Mouse (Mus musculus) midbrain, embryonic 16.5 days (tissue): ENCODE data around the gene Hist1h2ad. TPM values are rescaled to one million over a fixed set of nuclear protein-coding genes. Genes with fewer than 3 reads are reported as not detected.
A peak's percentile ranks its signal among the peaks of the same experiment; 100 is the strongest.
"Not testable (repeated sequence)": the region's sequence is repeated elsewhere in the genome, so short reads cannot be mapped to it uniquely, and the experiment has no call there.

Experiments used
- ATAC-seq: fragments of 200-750 bp; cut with Nextera tagmentation; 2 replicates; pipeline ENCODE4 v1.8.0; 2017; ENCODE audit warnings: moderate TSS enrichment
- H3K27ac ChIP-seq: fragments of 300-500 bp; sonication (generic); 2 replicates; pipeline ENCODE4 v1.5.1; 2014; ENCODE audit warnings: mild to moderate bottlenecking, low read length, mixed read lengths
- H3K27me3 ChIP-seq: fragments of 300-500 bp; sonication (generic); 2 replicates; pipeline ENCODE4 v1.6.1; 2014; ENCODE audit warnings: low read depth, low read length, mixed read lengths; ENCODE audit not compliant: control insufficient read depth, insufficient read depth
- H3K36me3 ChIP-seq: fragments of 300-500 bp; sonication (generic); 2 replicates; pipeline ENCODE4 v1.6.1; 2014; ENCODE audit warnings: mild to moderate bottlenecking, low read length, moderate library complexity, mixed read lengths; ENCODE audit not compliant: control insufficient read depth, insufficient read depth
- H3K4me1 ChIP-seq: fragments of 300-500 bp; sonication (generic); 2 replicates; pipeline ENCODE4 v1.6.1; 2014; ENCODE audit warnings: mild to moderate bottlenecking, low read length, mixed read lengths; ENCODE audit not compliant: control insufficient read depth, insufficient read depth
- H3K4me2 ChIP-seq: fragments of 300-500 bp; sonication (generic); 2 replicates; pipeline ENCODE4 v1.6.1; 2014; ENCODE audit warnings: mild to moderate bottlenecking, low read length, mixed read lengths
- H3K4me3 ChIP-seq: fragments of 300-500 bp; sonication (generic); 2 replicates; pipeline ENCODE4 v1.5.1; 2014; ENCODE audit warnings: low read depth, mild to moderate bottlenecking, low read length, moderate library complexity, mixed read lengths
- H3K9ac ChIP-seq: fragments of 300-500 bp; sonication (generic); 2 replicates; pipeline ENCODE4 v1.6.1; 2014; ENCODE audit warnings: low read depth, low read length, mixed read lengths
- H3K9me3 ChIP-seq: fragments of 300-500 bp; sonication (generic); replicated peaks from 2 replicates; pipeline ENCODE4 v1.6.1; 2014; ENCODE audit warnings: mild to moderate bottlenecking, low read length, mixed read lengths; ENCODE audit not compliant: control insufficient read depth, poor library complexity, severe bottlenecking
- WGBS: fragments of 180-500 bp; shearing (Covaris S2); extraction: QIAGEN DNeasy Blood & Tissue Kit; methylation state at CpG from one replicate; pipeline ENCODE4 v1.1.7; 2014; 5-methylcytosine and 5-hydroxymethylcytosine counted together
- polyA plus RNA-seq: library from polyadenylated mRNA; unstranded; fragments of >200 nt; fragmentation: Nextera tagmentation; extraction: Ambion mirVana; gene quantifications from 2 replicates; pipeline ENCODE4 v1.2.1, GENCODE M21; 2015

The Hist1h2ad gene
- polyA plus RNA-seq, 1 experiment from 2014 or later, result not detected

- H3K9ac ChIP-seq, H3K4me3 ChIP-seq, H3K4me2 ChIP-seq, H3K27me3 ChIP-seq, H3K4me1 ChIP-seq, H3K9me3 ChIP-seq, H3K36me3 ChIP-seq, ATAC-seq, H3K27ac ChIP-seq: not testable (repeated sequence)
- 80% methylated on average over 1 of the region's 1 CpGs for WGBS
Observed at GRCm38 (mm10) chr13:23539821-23540220, 34.4 kb upstream of the Hist1h2ad start.

- Histone ChIP-seq H3K27me3 (no peaks in the 10 kb centered on the region), H3K4me1 (peaks cover 6% of the 10 kb centered on the region), H3K27ac (no peak overlapping the region), H3K4me3 (no peak overlapping the region), H3K36me3 (no peaks in the 10 kb centered on the region), H3K4me2 (no peak overlapping the region), H3K9me3 (no peaks in the 10 kb centered on the region), H3K9ac (no peak overlapping the region)
- no peak for ATAC-seq
- 93% methylated on average over 3 of the region's 3 CpGs for WGBS
Observed at GRCm38 (mm10) chr13:23541497-23541896, 32.7 kb upstream of the Hist1h2ad start.

GRCm38 (mm10) chr13:23542225-23542980 is 31.8 kb upstream of the Hist1h2ad start:
- 5% methylated on average over 3 of the region's 3 CpGs for WGBS
- ATAC-seq, result not testable (repeated sequence)

GRCm38 (mm10) chr13:23542999-23543607 is 31.1 kb upstream of the Hist1h2ad start, which contains the start of gene Hist1h2bh:
Hist1h2bh (minus strand) TSS chr13:23543392.
- H3K36me3 ChIP-seq, H3K27me3 ChIP-seq, H3K4me1 ChIP-seq, H3K9me3 ChIP-seq: not testable (repeated sequence)
- peak within 1 kb of the TSS; percentile 48 for H3K4me3 ChIP-seq
- peak; percentile 90 for ATAC-seq
- H3K9ac ChIP-seq, result peak within 1 kb of the TSS; percentile 49
- under 1% methylated on average over 27 of the region's 42 CpGs for WGBS
- peak within 1 kb of the TSS; percentile 83 for H3K4me2 ChIP-seq
- H3K27ac ChIP-seq, result peak within 1 kb of the TSS; percentile 75

More at GRCm38 (mm10) chr13:23542225-23542980, 31.8 kb upstream of the Hist1h2ad start:
- H3K27me3 ChIP-seq, H3K27ac ChIP-seq, H3K36me3 ChIP-seq, H3K9me3 ChIP-seq, H3K4me1 ChIP-seq: not testable (repeated sequence)
- H3K4me3 ChIP-seq, result peak overlapping the region; percentile 44
- peak overlapping the region; percentile 49 for H3K9ac ChIP-seq
- peak overlapping the region; percentile 83 for H3K4me2 ChIP-seq

GRCm38 (mm10) chr13:23543965-23544786 is 30.0 kb upstream of the Hist1h2ad start, which contains the start of gene Hist1h3f:
Hist1h3f (plus strand) TSS chr13:23544052.
- H3K27me3 ChIP-seq, result no peaks in the 10 kb centered on the region
- no peaks in the 10 kb centered on the region for H3K9me3 ChIP-seq
- peak; percentile 96 for ATAC-seq
- H3K4me1 ChIP-seq, result peaks cover 6% of the 10 kb centered on the region
- H3K4me3 ChIP-seq, result peak within 1 kb of the TSS; percentile 48
- under 1% methylated on average over 19 of the region's 45 CpGs for WGBS
- H3K36me3 ChIP-seq, result no peaks in the 10 kb centered on the region
- H3K9ac ChIP-seq, result peak within 1 kb of the TSS; percentile 65
- peak within 1 kb of the TSS; percentile 83 for H3K4me2 ChIP-seq
- H3K27ac ChIP-seq, result peak within 1 kb of the TSS; percentile 88

- H3K27me3 ChIP-seq, H3K9me3 ChIP-seq, H3K36me3 ChIP-seq, ATAC-seq, H3K4me1 ChIP-seq, H3K9ac ChIP-seq: not testable (repeated sequence)
- Histone ChIP-seq H3K4me2 (peak overlapping the region; percentile 46), H3K4me3 (peak overlapping the region; percentile 48), H3K27ac (peak overlapping the region; percentile 88)
- 0% methylated on average over 11 of the region's 14 CpGs for WGBS
Observed at GRCm38 (mm10) chr13:23544787-23545120, 29.4 kb upstream of the Hist1h2ad start.

DNA sequence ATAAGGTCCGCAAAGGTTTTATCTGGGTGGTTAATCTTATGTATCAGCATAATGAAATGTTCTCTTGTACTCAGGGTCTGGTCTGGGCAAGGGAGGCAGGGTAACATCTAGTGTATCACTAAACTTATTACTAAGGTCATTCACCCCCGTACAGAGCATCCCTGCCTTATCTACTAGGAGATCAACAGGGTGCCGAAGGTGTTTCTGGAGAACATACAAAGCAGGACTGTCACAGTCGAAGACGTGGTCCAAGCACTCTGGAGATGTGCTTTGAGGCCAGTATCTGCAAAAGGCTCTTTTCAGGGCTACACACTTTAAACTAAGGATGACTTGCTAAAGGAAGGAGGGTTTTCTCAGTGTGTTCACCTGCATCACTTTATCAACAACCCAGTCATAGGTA is 27.5 kb upstream of the Hist1h2ad start:
- no peak overlapping the region for H3K4me3 ChIP-seq
- H3K4me1 ChIP-seq, result peaks cover 11% of the 10 kb centered on the region
- H3K9ac ChIP-seq, result no peak overlapping the region
- H3K4me2 ChIP-seq, result no peak overlapping the region
- H3K36me3 ChIP-seq, result no peaks in the 10 kb centered on the region
- no peak for ATAC-seq
- no peaks in the 10 kb centered on the region for H3K9me3 ChIP-seq
- H3K27me3 ChIP-seq, result no peaks in the 10 kb centered on the region
- no peak overlapping the region for H3K27ac ChIP-seq
- WGBS, result 79% methylated on average over 5 of the region's 5 CpGs

DNA sequence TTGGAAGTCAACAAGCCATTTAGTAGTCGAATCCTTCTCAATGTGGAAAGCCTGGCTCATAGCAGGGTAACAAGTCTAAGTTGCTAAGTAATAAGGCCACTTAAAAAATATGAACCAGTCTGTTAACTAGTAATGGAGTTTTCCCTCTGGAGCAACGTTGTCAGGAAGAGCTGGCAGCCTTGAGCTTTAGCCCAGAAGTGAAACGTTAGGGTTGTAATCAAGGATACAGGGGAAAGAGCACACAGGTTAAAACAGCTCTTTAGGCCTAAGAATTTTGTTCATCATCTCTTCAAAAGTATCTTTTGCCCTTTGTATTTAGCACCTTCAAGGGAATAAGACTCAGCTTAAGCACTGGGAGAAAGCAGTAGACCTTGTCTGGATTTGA is 23.4 kb upstream of the Hist1h2ad start:
- no peaks in the 10 kb centered on the region for H3K36me3 ChIP-seq
- H3K4me2 ChIP-seq, result peak overlapping the region; percentile 67
- H3K9me3 ChIP-seq, result no peaks in the 10 kb centered on the region
- WGBS, result 6% methylated on average over 3 of the region's 3 CpGs
- ATAC-seq, result no peak
- H3K27ac ChIP-seq, result peak overlapping the region; percentile 86
- no peaks in the 10 kb centered on the region for H3K27me3 ChIP-seq
- peak overlapping the region; percentile 45 for H3K4me3 ChIP-seq
- peaks cover 20% of the 10 kb centered on the region for H3K4me1 ChIP-seq
- H3K9ac ChIP-seq, result peak overlapping the region; percentile 55; the same call in 1 of the 2 replicates
